Mouse (Mus musculus): ENCODE results near the gene Mis12. TPM values are rescaled to one million over a fixed set of nuclear protein-coding genes. Genes with fewer than 3 reads are reported as not detected.

Mis12 gene
- total RNA-seq, 2 experiments from 2014 or later: 13.7 to 15.5 TPM

GRCm38 (mm10) chr11:71029403-71030118, 10.2 kb downstream of the Mis12 start:
- Histone ChIP-seq H3K27ac (no peak overlapping the region), H3K4me3 (no peak overlapping the region)
- TF ChIP-seq CTCF (conservative IDR thresholded peaks at IDR 0.05): peak; percentile 66
- DNase-seq (ENCODE audit: low spot score in 2 of 2): no peak

GRCm38 (mm10) chr11:71032070-71032469, 12.7 kb downstream of the Mis12 start:
- Histone ChIP-seq H3K27ac (peak overlapping the region; percentile 97), H3K4me3 (peak overlapping the region; percentile 67)
- no peak for TF ChIP-seq CTCF (conservative IDR thresholded peaks at IDR 0.05)
- no peak for DNase-seq (ENCODE audit: low spot score in 2 of 2)

GRCm38 (mm10) chr11:71032491-71033162, 13.2 kb downstream of the Mis12 start:
- peak in 1 of 2 experiments; percentile 36 for DNase-seq (ENCODE audit: low spot score in 2 of 2)
- H3K27ac ChIP-seq: peak overlapping the region; percentile 97
- H3K4me3 ChIP-seq: peak overlapping the region; percentile 67
- TF ChIP-seq CTCF (conservative IDR thresholded peaks at IDR 0.05): no peak

- peak; percentile 50 to 68 for DNase-seq (ENCODE audit: low spot score in 2 of 2)
- TF ChIP-seq CTCF (conservative IDR thresholded peaks at IDR 0.05): no peak
- Histone ChIP-seq H3K27ac (peak within 1 kb of the TSS; percentile 97), H3K4me3 (peak within 1 kb of the TSS; percentile 67)
Measured at GRCm38 (mm10) chr11:71033163-71033761, 13.9 kb downstream of the Mis12 start, which contains the start of gene 6330403K07Rik. 6330403K07Rik (minus strand) TSS chr11:71033513.

GRCm38 (mm10) chr11:71039526-71040298, 20.3 kb downstream of the Mis12 start:
- TF ChIP-seq CTCF (conservative IDR thresholded peaks at IDR 0.05): no peak
- no peak for DNase-seq (ENCODE audit: low spot score in 2 of 2)
- Histone ChIP-seq H3K4me3 (no peak overlapping the region), H3K27ac (no peak overlapping the region)

GRCm38 (mm10) chr11:71052554-71052953, 33.1 kb downstream of the Mis12 start:
- DNase-seq (ENCODE audit: low spot score in 2 of 2): peak; percentile 39 to 47
- Histone ChIP-seq H3K27ac (no peak overlapping the region), H3K4me3 (no peak overlapping the region)
- peak; percentile 86 for TF ChIP-seq CTCF (conservative IDR thresholded peaks at IDR 0.05)

GRCm38 (mm10) chr11:71076342-71076741, 56.9 kb downstream of the Mis12 start:
- Histone ChIP-seq H3K27ac (no peak overlapping the region), H3K4me3 (no peak overlapping the region)
- no peak for TF ChIP-seq CTCF (conservative IDR thresholded peaks at IDR 0.05)
- DNase-seq (ENCODE audit: low spot score in 2 of 2): no peak

Other genes starting within 250 kb of the Mis12 start
- not detected for gene Scimp, start 207.0 kb upstream of the Mis12 start, total RNA-seq (2021)
- gene Rabep1, start 174.8 kb upstream of the Mis12 start, total RNA-seq (2021): 100 to 1,000 TPM; 122 to 124 TPM
- 10 to 100 TPM; 53.3 to 57.7 TPM for gene Nup88, start 49.6 kb upstream of the Mis12 start, total RNA-seq (2021)
- 10 to 100 TPM; 35.3 to 36.1 TPM for gene Rpain, start 49.4 kb upstream of the Mis12 start, total RNA-seq (2021)
- 10 to 100 TPM; 97.1 to 99.5 TPM for gene C1qbp, start 36.6 kb upstream of the Mis12 start, total RNA-seq (2021)
- gene Dhx33, start 15.2 kb upstream of the Mis12 start, total RNA-seq (2021): 10 to 100 TPM; 66.7 to 78.8 TPM
- 10 to 100 TPM; 22.6 to 25.5 TPM for gene Derl2, start 230 bp downstream of the Mis12 start, total RNA-seq (2021)
- 100 to 1,000 TPM; 188 to 197 TPM for gene 6330403K07Rik, start 13.9 kb downstream of the Mis12 start, total RNA-seq (2021)
- gene Nlrp1a, start 125.1 kb downstream of the Mis12 start, total RNA-seq (2021): under 1 TPM; 0.61 to 0.87 TPM
- gene Nlrp1b, start 211.1 kb downstream of the Mis12 start, total RNA-seq (2021): under 1 TPM; 0.26 to 0.34 TPM

All from layer of hippocampus, adult 2 months (tissue).